Mouse (Mus musculus): ENCODE data around the gene Zfp579.

DNA sequence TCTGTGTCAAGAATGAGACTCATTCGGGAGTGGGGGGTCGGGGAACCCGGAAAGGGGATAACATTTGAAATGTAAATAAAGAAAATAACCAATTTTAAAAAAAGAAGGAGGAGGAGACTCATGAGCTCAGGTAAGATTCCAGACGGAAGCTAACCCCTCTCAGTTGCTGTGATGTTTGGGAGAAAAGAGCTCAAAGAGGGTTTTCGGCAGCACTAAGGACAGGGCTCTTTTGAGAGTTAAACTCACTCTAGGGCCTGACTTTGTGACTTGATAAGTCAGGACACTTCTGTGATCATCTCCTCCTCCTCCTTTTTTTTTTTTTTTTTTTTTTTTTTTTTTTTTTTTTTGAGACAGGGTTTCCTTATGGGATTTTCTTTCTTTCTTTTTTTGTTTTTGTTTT lies 43.0 kb upstream of the Zfp579 start:
- TF ChIP-seq CTCF (IDR thresholded peaks at IDR 0.05; ENCODE audit: borderline replicate concordance, insufficient read depth, low read length) (no peak), POLR2A (IDR thresholded peaks at IDR 0.05; ENCODE audit: low read depth, low read length) (no peak)
